Mouse (Mus musculus) layer of hippocampus, adult 2 months (tissue): Measurements from ENCODE around the gene Meis2. TPM values are rescaled to one million over a fixed set of nuclear protein-coding genes. Genes with fewer than 3 reads are reported as not detected.

ENCODE experiments used
- DNase-seq, 2 experiments: peaks; one replicate each; pipeline ENCODE4 v3.0.0; 2022; ENCODE audit warnings: low spot score in 2 of 2
- H3K27ac ChIP-seq: fragments of 200-600 bp; 2 replicates; pipeline ENCODE4 v1.8.1; 2022
- H3K4me3 ChIP-seq: fragments of 200-600 bp; 2 replicates; pipeline ENCODE4 v1.8.1; 2022; ENCODE audit warnings: mild to moderate bottlenecking
- CTCF ChIP-seq: fragments of 200-600 bp; conservative IDR thresholded peaks from 2 replicates; pipeline ENCODE4 v1.8.1; 2022; ENCODE audit warnings: antibody characterized with exemption, mild to moderate bottlenecking, moderate library complexity
- total RNA-seq, 2 experiments: library from RNA; stranded (reverse); gene quantifications; 2 replicates each; pipeline ENCODE4 v1.2.3; 2021

The Meis2 gene
- total RNA-seq, 2 experiments from 2014 or later, result 43.2 to 45.9 TPM

GRCm38 (mm10) chr2:115996438-115996837, 69.2 kb downstream of the Meis2 start:
- no peak overlapping the region for H3K4me3 ChIP-seq
- no peak for DNase-seq
- no peak for TF ChIP-seq CTCF
- no peak overlapping the region for H3K27ac ChIP-seq

GRCm38 (mm10) chr2:115993877-115994276, 71.8 kb downstream of the Meis2 start:
- no peak for TF ChIP-seq CTCF
- no peak for DNase-seq
- Histone ChIP-seq H3K27ac (no peak overlapping the region), H3K4me3 (no peak overlapping the region)

GRCm38 (mm10) chr2:115989249-115989648, 76.4 kb downstream of the Meis2 start:
- TF ChIP-seq CTCF, result no peak
- no peak for DNase-seq

GRCm38 (mm10) chr2:115988448-115988847, 77.2 kb downstream of the Meis2 start:
- DNase-seq, result no peak
- TF ChIP-seq CTCF, result no peak
- Histone ChIP-seq H3K27ac (no peak overlapping the region), H3K4me3 (no peak overlapping the region)

More at GRCm38 (mm10) chr2:115989249-115989648, 76.4 kb downstream of the Meis2 start:
- Histone ChIP-seq H3K4me3 (no peak overlapping the region), H3K27ac (no peak overlapping the region)

- TF ChIP-seq CTCF, result no peak
- DNase-seq, result no peak
- no peak overlapping the region for H3K4me3 ChIP-seq
- H3K27ac ChIP-seq, result no peak overlapping the region
Observed at GRCm38 (mm10) chr2:115984952-115985351, 80.7 kb downstream of the Meis2 start.

- no peak for DNase-seq
- H3K4me3 ChIP-seq, result no peak overlapping the region
- no peak for TF ChIP-seq CTCF
- no peak overlapping the region for H3K27ac ChIP-seq
Observed at GRCm38 (mm10) chr2:115984487-115984886, 81.2 kb downstream of the Meis2 start.

- no peak for DNase-seq
- H3K27ac ChIP-seq, result no peak overlapping the region
- TF ChIP-seq CTCF, result no peak
- no peak overlapping the region for H3K4me3 ChIP-seq
Observed at GRCm38 (mm10) chr2:115980490-115980889, 85.1 kb downstream of the Meis2 start.

GRCm38 (mm10) chr2:115979683-115980476, 85.8 kb downstream of the Meis2 start:
- no peak for DNase-seq
- TF ChIP-seq CTCF, result no peak
- Histone ChIP-seq H3K27ac (no peak overlapping the region), H3K4me3 (no peak overlapping the region)

GRCm38 (mm10) chr2:115978666-115979065, 87.0 kb downstream of the Meis2 start:
- Histone ChIP-seq H3K27ac (no peak overlapping the region), H3K4me3 (no peak overlapping the region)
- no peak for TF ChIP-seq CTCF
- DNase-seq, result no peak

GRCm38 (mm10) chr2:115971296-115971805, 94.3 kb downstream of the Meis2 start:
- Histone ChIP-seq H3K4me3 (no peak overlapping the region), H3K27ac (no peak overlapping the region)
- no peak for TF ChIP-seq CTCF
- DNase-seq, result no peak

- no peak for TF ChIP-seq CTCF
- Histone ChIP-seq H3K27ac (no peak overlapping the region), H3K4me3 (no peak overlapping the region)
- DNase-seq, result no peak
Observed at GRCm38 (mm10) chr2:115970091-115970820, 95.4 kb downstream of the Meis2 start.

- H3K4me3 ChIP-seq, result no peak overlapping the region
Observed at GRCm38 (mm10) chr2:115969201-115969600, 96.4 kb downstream of the Meis2 start.

GRCm38 (mm10) chr2:115964911-115965310, 100.7 kb downstream of the Meis2 start:
- no peak for DNase-seq
- no peak overlapping the region for H3K27ac ChIP-seq
- H3K4me3 ChIP-seq, result no peak overlapping the region
- TF ChIP-seq CTCF, result no peak

More at GRCm38 (mm10) chr2:115969201-115969600, 96.4 kb downstream of the Meis2 start:
- no peak overlapping the region for H3K27ac ChIP-seq
- TF ChIP-seq CTCF, result no peak
- DNase-seq, result no peak
